Mouse (Mus musculus) adrenal gland (tissue): ENCODE results near the gene Gm47283.
"Not testable (repeated sequence)": the region's sequence is repeated elsewhere in the genome, so short reads cannot be mapped to it uniquely, and the experiment has no call there.

Source experiments
- intact Hi-C: fragments of 180-260 bp; cut with DNase I; formaldehyde crosslinking; loops from one replicate; pipeline ENCODE4 v1.15.1; 2025
- long read RNA-seq, 2 experiments: library from polyadenylated mRNA; unstranded; transcript quantifications; one replicate each; pipeline ENCODE4 v2.0.0; 2020; ENCODE audit warnings: borderline replicate concordance in 1 of 2; ENCODE audit not compliant: insufficient replicate concordance in 1 of 2

Gene Gm47283
- long read RNA-seq, experiment 1 = 0 reads
- long read RNA-seq, experiment 2 = 0 reads

- intact Hi-C loops = not testable (repeated sequence)
Measured at GRCm38 (mm10) chrY:90784438-90784837, at the start of gene Gm47283. Gene Gm47283 (plus strand): TSS chrY:90784738.

GRCm38 (mm10) chrY:90735181-90735895, 49.2 kb upstream of the Gm47283 start:
- intact Hi-C loops = not testable (repeated sequence)

- intact Hi-C loops = not testable (repeated sequence)
Measured at GRCm38 (mm10) chrY:90736217-90737000, 48.1 kb upstream of the Gm47283 start.

GRCm38 (mm10) chrY:90737606-90738430, 46.7 kb upstream of the Gm47283 start:
- intact Hi-C loops = no loop called here

- intact Hi-C loops = no loop called here
Measured at GRCm38 (mm10) chrY:90738431-90738680, 46.2 kb upstream of the Gm47283 start.

DNA sequence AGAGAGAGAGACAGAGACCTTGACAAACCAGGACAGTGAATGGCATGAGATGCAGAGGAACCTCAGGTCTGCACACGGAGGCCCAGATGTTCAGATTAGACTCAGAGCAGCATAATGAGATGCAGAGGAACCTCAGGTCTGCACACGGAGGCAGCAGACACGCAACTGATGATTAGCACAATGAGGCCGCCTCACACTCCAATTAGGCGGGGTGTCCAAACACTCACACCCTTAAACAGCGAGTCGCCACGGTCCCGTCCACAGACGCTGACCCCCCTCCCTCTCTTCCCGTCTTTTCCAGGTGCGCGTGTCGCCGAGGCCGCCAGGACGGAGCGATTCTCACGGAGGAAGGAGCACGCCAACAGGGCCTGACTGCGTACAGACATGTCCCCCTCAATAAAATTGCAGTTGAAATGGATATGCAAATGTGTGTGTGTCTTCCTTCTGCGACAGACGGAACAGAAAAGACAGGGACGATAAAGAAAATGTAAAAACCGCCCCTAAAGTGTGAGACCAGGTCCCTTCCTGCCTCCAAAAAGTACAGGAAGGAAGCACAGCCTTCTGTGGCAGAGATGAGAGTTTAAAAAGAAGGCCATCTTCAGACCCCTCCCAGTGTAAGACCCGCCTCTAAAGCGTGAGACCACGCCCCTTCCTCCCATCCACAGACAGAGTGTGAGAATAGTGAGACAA, 45.6 kb upstream of the Gm47283 start:
- intact Hi-C loops = not testable (repeated sequence)

DNA sequence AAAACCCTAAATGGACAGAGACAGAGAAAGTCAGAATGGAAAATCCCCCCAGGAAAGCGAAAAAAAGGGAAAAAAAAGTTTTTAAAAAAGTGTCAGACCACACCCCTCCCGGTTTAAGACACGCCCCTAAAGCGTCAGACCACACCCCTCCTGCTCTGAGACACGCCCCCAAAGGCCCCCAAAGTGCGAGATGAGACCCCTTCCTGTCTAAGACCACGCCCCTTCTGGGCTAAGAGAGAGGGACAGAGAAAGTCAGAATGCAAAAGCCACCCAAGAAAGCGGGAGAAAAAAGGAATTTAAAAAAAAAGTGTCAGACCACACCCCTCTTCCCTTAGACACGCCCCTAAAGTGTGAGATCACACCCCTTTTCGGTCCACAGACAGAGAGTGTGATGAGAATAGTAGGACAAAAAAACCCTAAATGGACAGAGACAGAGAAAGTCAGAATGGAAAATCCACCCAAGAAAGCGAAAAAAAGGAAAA, 45.0 kb upstream of the Gm47283 start:
- intact Hi-C loops = not testable (repeated sequence)

DNA sequence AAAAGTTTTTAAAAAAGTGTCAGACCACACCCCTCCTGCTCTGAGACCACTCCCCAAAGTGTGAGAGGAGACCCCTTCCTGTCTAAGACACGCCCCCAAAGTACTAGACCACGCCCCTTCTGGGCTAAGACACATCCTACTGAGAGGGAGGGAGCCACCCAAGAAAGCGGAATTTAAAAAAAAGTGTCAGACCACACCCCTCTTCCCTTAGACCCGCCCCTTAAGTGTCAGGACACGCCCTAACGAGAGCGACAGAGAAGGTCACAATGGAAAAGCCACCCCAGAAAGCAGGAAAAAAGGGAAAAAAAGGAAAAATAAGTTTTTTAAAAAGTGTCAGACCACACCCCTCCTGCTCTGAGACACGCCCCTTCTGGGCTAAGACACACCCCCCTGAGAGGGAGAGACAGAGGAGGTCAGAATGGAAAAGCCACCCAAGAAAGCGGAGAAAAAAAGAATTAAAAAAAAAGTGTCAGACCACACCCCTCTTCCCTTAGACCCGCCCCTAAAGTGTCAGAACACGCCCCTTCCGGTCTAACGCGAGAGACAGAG, 44.5 kb upstream of the Gm47283 start:
- intact Hi-C loops = no loop called here

GRCm38 (mm10) chrY:90741006-90741405, 43.5 kb upstream of the Gm47283 start:
- intact Hi-C loops = not testable (repeated sequence)

- intact Hi-C loops = not testable (repeated sequence)
Measured at GRCm38 (mm10) chrY:90741452-90742260, 42.9 kb upstream of the Gm47283 start.

DNA sequence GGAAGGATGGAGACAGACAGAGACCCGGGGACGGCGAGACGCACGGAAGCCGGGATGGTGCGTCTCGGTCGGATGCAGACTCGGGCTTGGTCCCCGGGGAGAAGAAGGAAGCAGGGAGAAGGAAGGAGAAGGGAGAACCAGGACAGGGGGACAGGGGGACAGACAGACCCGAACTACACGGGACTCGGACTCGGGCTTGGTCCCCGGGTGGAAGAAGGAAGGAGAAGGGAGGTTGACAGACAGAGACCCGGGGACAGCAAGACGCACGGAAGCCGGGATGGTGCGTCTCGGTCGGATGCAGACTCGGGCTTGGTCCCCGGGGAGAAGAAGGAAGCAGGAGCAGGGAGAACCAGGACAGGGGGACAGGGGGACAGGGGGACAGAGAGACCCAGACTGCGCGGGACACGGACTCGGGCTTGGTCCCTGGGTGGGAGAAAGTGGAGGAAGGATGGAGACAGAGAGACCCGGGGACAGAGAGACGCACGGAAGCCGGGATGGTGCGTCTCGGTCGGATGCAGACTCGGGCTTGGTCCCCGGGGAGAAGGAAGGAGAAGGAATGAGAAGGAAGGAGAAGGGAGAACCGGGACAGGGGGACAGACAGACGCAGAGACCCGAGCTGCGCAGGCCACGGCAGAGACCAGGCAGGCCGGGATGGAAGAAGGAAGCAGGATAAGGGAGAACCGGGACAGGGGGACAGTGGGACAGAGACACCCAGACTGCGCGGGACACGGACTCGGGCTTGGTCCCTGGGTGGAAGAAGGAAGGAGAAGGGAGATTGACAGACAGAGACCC, 42.1 kb upstream of the Gm47283 start:
- intact Hi-C loops = not testable (repeated sequence)

DNA sequence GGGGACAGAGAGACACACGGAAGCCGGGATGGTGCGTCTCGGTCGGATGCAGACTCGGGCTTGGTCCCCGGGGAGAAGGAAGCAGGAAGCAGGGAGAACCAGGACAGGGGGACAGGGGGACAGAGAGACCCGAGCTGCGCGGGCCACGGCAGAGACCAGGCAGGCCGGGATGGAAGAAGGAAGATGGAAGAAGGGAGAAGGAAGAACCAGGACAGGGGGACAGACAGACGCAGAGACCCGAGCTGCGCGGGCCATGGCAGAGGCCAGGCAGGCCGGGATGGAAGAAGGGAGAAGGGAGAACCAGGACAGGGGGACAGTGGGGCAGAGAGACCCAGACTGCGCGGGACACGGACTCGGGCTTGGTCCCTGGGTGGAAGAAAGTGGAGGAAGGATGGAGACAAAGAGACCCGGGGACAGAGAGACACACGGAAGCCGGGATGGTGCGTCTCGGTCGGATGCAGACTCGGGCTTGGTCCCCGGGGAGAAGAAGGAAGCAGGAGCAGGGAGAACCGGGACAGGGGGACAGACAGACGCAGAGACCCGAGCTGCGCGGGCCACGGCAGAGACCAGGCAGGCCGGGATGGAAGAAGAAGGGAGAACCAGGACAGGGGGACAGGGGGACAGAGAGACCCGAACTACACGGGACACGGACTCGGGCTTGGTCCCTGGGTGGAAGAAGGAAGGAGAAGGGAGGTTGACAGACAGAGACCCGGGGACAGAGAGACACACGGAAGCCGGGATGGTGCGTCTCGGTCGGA, 41.3 kb upstream of the Gm47283 start:
- intact Hi-C loops = not testable (repeated sequence)

DNA sequence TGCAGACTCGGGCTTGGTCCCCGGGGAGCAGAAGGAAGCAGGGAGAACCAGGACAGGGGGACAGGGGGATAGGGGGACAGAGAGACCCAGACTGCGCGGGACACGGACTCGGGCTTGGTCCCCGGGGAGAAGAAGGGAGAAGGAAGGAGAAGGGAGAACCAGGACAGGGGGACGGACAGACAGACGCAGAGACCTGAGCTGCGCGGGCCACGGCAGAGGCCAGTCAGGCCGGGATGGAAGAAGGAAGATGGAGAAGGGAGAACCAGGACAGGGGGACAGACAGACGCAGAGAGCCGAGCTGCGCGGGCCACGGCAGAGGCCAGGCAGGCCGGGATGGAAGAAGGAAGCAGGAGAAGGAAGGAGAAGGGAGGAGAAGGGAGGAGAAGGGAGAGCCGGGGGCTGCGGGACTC, 40.7 kb upstream of the Gm47283 start:
- intact Hi-C loops = no loop called here

GRCm38 (mm10) chrY:90744381-90744981, 40.1 kb upstream of the Gm47283 start:
- intact Hi-C loops = not testable (repeated sequence)

DNA sequence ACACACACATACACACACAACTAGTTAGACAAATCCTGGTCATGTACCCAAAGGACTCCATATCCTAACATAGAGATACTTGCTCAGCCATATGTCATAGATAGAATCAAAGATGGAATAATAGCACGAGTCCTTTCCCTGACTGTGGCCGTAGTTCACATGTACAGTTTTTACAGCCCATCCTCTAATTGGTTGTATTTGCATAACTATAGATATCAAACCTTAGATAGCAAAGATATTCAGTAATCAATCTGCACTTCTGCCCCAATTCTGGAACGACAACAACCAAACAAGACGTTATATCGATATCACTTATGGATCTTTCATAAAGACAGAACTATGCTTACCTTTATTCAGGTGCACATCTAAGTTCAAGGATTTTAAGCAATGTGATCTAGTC, 39.3 kb upstream of the Gm47283 start:
- intact Hi-C loops = not testable (repeated sequence)

DNA sequence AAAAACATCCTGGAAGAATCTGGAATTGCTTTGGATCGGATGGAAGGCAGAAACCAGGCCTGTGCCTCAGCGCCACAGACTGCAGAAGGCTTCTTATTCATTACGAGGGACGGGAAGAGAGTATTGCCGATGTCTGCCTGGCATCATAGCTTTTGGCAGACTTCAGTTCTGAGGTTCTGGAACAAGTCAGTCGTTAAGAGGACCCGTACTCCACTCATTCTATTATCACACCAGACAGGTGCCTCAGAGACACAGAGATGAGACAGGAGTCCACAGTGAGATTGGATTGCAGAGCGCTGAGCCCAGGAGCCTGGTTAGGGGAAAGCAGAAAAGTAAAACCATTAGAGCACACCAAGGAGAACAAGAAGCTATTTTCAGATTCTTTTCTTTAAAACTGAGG, 29.8 kb upstream of the Gm47283 start, which contains the start of gene Gm21860:
Gene Gm21860, minus strand, starts transcription at position 101 of the 400 bp plus-strand sequence.
- intact Hi-C loops = not testable (repeated sequence)

GRCm38 (mm10) chrY:90839077-90839476, 54.5 kb downstream of the Gm47283 start, which contains the start of gene Gm21748:
Gene Gm21748 (minus strand): TSS chrY:90839177.
- intact Hi-C loops = not testable (repeated sequence)
